Mouse (Mus musculus): ENCODE data around the gene Gm21987.

DNA sequence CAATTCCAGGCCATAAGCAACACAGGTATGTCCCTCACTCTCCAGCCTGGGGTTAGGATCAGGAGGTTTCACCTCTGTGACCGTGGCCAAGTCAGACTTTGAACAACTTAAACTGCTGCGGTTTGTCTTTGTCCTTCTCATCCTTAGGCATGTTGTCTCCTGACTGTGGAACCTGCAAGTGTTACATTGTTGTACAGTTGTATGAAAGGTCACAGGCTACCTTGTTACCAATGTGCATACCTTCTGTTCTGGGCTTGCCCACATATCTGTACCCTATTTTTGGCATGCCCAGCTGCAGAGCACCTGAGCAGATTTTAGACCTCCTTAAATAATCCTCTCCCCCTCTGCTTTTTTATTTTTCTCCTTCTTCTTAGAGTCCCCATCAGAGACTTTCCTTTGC is 12.4 kb downstream of the Gm21987 start:
- TF ChIP-seq POLR2A (IDR thresholded peaks at IDR 0.05; ENCODE audit: control insufficient read depth, extremely low read depth, insufficient read depth, low read length, poor library complexity) (no peak), CTCF (IDR thresholded peaks at IDR 0.05; ENCODE audit: borderline replicate concordance, control insufficient read depth, extremely low read depth, insufficient read depth, low read length, poor library complexity) (no peak)
